Mouse (Mus musculus) spleen, postnatal 4 days (tissue): ENCODE data around the gene Pigk.
"Not testable (repeated sequence)": the region's sequence is repeated elsewhere in the genome, so short reads cannot be mapped to it uniquely, and the experiment has no call there.

ENCODE experiments used
- DNase-seq, 2 experiments: peaks; one replicate each; pipeline ENCODE4 v3.0.0; 2022; ENCODE audit warnings: low spot score in 2 of 2

Pigk gene

DNA sequence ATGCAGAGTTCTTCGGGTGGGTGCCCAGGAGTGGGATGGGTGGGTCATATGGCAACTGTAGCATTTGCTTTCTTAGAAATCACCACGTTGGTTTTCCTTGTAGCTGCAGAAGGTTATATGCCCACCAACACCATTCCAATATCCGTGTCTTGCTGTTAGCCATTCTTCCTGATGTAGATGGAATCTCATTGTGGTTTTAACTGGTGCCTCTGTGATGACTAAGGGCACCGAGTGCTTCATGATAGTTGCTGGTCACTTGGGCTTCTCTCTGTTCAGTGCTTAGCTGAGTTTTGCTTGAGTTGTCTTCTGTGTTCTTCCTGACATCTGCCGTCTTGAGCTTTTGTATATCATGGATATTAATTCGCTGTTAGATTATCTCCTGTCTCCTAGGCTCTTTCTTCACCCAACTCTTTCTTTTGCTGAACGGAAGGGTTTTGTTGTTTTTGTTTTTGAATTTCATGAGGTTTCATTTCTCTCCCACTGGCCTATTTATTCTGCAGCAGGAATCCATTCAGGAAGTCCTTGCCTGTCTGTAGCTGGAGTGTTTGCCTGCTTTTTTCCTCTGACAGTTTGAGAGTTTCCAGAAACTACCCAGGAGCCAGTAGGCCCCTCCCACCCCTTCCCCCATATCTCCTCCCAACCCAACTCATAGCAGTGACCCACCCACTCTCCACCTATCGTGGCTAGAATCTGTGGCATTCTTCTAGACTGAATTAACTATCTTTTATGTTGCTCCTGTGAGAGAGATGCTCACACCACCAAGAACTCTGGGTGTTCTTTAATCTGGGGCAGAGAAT is 50.8 kb downstream of the Pigk start:
- no peak for DNase-seq

GRCm38 (mm10) chr3:152767485-152767884 is 53.6 kb downstream of the Pigk start:
- DNase-seq = no peak

- DNase-seq = no peak
Observed at GRCm38 (mm10) chr3:152770056-152770455, 56.2 kb downstream of the Pigk start.

DNA sequence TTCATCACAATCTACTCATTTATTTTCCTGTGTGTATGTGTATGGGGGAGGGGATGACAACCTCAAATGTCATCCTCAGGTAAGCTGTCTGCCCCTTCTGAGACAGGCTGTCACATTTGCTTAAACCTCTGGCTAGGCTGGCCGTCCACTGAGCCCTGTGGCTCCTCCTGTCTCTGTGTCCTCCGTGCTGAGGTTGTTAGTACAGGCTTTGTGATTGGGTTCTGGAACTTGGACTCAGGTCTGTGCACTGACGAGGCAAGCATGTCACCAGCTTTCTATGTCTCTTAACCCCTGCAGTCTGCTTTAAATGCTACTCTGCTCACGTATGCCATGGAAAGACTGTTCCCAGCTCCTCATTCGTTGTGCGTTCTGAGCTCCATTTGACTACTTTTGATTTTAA is 62.5 kb downstream of the Pigk start:
- DNase-seq = no peak

DNA sequence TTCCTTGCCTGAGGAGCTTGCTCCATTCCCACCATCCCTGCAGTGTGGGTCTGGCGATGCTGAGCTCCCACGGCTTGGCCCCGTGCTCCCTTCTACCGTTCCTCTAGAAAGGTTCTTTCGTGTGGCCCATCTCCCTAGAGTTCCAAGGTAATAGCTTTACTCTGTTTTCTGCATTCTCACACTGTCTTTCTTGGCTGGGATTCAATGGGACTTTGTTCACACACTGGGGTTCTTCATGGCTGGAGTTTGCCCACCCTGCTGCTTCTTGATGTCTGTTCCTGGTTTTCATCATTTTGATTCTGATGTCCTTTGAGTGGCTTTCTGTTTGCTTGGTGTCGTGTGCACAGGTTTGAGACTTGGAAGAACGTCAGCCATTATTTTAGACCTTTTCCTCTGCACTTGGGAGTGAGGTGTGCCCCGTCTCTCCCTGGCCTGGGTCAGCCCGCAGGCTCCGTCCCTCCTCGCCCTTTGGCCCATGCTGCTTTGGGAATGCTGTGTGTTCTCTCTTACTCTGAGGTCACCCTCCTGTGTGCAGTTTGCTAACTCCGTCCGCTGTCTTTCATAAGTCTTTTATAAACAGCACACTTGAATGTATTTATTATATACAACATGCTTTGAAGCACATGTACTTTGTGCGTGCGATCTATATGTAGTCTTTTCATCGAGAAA is 63.1 kb downstream of the Pigk start:
- no peak for DNase-seq

DNA sequence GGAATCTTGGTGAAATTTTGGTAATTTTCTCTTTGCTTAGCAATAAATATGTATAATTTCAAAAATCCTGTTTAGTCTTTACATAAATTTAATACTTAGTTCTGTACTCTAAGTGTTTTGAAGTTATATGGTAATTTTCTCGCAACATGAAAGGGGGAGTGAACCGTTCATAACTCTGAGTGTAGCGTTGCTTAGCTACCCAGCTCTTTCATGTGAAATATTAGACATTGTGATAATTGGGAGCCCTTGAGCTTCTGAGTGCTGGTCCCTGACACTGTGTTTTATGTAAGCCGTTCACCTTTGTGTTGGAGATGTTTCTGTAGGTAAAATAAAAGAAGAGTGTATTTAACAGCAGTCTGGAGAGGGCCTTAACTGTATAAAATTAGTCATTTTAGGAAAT is 65.9 kb downstream of the Pigk start:
- DNase-seq = no peak

DNA sequence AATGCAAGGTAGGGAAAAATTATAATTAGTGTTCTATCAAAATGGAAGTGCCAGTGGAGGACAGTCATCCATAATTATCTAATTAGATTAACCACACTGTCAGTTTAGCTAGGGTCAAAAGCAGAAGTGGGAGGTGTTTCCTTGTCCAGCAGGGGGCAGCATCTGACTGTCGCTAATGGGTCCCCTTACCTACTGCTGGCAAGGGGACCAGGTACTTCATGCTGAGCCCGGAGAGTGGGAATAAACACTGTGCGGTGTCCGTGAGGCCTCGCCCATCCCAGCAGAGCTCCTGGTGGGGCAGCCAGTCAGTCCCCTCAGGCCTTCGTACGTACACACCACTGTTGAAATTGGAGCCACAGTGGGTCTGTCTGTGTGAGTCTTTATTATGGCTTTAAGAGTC is 69.9 kb downstream of the Pigk start:
- DNase-seq = peak; percentile 60 to 86

DNA sequence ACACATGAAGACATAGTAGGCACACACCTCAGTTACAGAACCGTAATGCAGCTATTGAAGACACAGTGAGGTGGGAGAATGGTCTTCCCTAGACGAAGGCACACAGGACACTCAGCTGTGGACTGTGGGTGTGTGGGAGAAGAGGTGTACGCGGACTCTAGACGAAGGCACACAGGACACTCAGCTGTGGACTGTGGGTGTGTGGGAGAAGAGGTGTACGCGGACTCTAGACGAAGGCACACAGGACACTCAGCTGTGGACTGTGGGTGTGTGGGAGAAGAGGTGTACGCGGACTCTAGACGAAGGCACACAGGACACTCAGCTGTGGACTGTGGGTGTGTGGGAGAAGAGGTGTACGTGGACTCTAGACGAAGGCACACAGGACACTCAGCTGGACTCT is 70.5 kb downstream of the Pigk start:
- DNase-seq = not testable (repeated sequence)

DNA sequence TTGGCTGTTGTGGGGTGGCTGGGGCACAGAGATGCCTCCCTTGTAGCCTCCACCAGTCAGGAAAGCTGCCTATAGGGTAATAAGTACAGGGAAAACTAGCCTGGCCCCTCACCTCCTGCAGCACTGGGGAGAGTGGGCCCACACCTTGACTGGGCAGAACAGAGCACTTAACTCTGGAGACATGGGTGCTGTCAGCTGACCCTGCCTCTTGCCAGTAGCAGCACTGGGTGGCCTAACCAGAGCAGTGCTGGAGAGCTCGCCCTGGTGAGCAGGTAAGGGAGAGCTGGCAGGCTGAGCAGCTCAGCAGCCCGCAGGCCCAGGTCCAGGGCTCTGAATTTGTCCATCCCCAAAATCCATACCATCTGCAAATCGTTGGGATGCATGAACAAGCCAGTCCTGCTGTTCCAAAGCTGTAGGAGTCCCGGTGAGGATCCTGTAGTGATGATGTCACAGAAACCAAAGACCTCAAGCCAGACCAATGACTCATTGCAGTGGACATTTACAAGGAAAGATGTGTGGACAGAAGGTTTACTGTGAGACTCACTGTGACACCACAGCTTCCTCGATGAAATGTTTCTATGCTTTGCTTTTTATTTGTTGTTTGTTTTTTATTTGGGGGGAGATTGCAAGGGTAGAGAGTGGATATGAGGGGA is 74.5 kb downstream of the Pigk start:
- DNase-seq = not testable (repeated sequence)

DNA sequence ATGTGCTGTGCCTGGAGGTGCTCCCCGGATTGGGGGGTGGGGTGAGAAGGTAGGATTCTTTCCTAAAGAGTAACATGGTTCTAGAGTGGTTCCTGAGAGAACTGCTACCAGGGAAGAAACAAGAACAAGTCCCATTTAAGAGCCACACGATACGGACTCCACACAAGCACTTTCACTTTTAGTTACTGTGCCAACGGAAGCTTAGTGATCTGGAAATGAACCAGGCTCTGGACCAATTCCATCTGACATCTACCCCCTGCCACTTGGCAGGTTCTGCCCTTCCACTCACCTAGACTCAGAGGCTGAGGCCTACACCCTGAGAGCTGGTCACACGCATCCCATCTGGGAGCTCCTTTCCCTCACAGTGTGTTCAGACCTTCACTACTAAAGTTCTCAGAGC is 78.7 kb downstream of the Pigk start:
- no peak for DNase-seq

DNA sequence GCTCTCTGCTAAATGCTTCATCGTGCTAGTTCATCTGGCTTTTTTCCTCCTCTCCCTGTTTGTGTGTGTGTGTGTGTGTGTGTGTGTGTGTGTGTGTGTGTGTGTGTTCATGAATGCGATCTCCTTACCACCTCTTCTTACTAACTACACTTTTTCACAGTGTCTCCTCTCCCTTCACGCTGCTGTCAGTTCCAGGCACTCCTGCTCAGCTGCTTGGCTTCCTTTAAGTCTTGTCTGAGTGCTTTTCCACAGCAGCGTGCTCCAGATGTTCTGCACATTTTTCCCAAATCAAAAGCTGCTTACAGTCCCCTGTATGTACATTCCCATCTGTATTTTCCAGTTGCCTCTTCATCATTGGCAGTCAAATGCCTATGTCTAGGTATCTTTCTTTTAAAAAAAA is 79.1 kb downstream of the Pigk start:
- DNase-seq = no peak

- no peak for DNase-seq
Observed at GRCm38 (mm10) chr3:152796216-152796615, 82.3 kb downstream of the Pigk start.

- no peak for DNase-seq
Observed at GRCm38 (mm10) chr3:152797354-152797753, 83.5 kb downstream of the Pigk start.

GRCm38 (mm10) chr3:152799738-152800431 is 86.0 kb downstream of the Pigk start:
- DNase-seq = no peak

- DNase-seq = no peak
Observed at GRCm38 (mm10) chr3:152813905-152814304, 100.0 kb downstream of the Pigk start.

DNA sequence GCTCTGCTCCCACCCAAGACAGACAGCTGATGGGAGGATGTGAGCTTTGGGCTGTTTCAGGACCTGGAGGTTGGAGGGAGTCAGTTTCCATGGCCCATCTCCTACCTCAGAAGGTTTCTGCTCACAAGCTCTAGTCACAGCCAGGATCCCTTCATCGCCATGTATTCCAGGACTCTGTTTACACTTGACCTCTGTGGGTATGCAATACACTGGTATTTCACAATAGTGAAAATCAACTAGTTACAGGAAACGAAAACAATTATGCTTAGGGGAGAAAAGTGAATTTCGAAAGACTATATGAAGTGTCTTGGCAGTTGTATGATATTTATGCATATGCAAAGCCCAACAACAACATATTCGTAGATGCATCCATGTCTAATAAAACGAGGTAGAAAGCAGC is 101.2 kb downstream of the Pigk start:
- no peak for DNase-seq

GRCm38 (mm10) chr3:152820406-152820805 is 106.5 kb downstream of the Pigk start:
- DNase-seq = no peak

GRCm38 (mm10) chr3:152821202-152821601 is 107.3 kb downstream of the Pigk start:
- DNase-seq = peak; percentile 31 to 70

GRCm38 (mm10) chr3:152831377-152831776 is 117.5 kb downstream of the Pigk start:
- no peak for DNase-seq

GRCm38 (mm10) chr3:152831974-152832373 is 118.1 kb downstream of the Pigk start:
- DNase-seq = no peak

DNA sequence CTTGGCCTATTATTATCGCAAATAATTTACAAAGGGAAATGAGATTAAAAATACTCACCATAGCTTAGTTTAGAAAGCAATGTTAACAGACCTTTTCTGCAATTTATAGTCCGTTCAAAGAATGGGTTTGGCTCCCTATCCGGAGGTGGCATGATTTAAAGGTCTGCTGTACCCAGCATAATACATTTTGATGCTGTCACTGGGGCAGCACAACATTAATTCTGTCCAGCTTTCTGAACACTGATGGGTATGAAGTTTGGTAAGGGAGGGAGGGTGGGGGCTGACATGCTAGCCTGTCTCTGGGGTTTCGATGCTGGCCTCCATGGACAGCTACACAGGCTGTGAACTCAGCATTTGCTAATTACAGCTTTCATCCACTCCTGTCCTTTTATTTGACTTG is 118.5 kb downstream of the Pigk start:
- DNase-seq = no peak

DNA sequence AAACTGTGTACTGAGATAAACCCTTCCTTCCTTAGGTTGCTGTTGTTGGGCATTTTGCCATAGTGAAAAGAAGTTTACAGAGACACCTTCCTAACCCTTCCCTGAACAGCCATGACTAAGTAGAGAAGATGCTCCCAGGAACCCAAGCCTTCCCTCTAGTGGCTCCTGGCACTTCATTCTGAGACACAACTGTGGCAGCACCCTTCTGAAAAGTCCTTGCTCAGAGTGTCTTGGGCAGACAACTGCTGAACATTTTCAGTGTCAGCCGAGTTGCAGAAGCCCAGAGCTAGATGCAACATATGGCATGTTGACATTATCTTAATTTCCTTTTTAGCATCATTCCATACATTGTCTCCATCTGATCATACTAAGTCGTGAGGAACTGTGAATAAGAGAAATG is 123.5 kb downstream of the Pigk start:
- no peak for DNase-seq
